Mouse (Mus musculus) stomach, postnatal 0 days (tissue): ENCODE data around the gene Hspb1. TPM values are rescaled to one million over a fixed set of nuclear protein-coding genes. Genes with fewer than 3 reads are reported as not detected.

Experiments used
- ATAC-seq: fragments of 200-750 bp; cut with Nextera tagmentation; 2 replicates; pipeline ENCODE4 v1.8.0; 2017; ENCODE audit not compliant: low FRiP score, low TSS enrichment
- DNase-seq: peaks from one replicate; pipeline ENCODE4 v3.0.0-alpha.2; 2016; ENCODE audit warnings: low spot score
- H3K27ac ChIP-seq: fragments of 300-500 bp; sonication (generic); replicated peaks from 2 replicates; pipeline ENCODE4 v1.5.1; 2014; ENCODE audit warnings: mild to moderate bottlenecking, control low read depth
- H3K27me3 ChIP-seq: fragments of 300-500 bp; sonication (generic); 2 replicates; pipeline ENCODE4 v1.6.1; 2014; ENCODE audit warnings: low read length; ENCODE audit not compliant: control insufficient read depth, insufficient read depth
- H3K36me3 ChIP-seq: fragments of 300-500 bp; sonication (generic); 2 replicates; pipeline ENCODE4 v1.6.1; 2014; ENCODE audit warnings: low read length, mixed read lengths; ENCODE audit not compliant: control insufficient read depth, insufficient read depth
- H3K4me1 ChIP-seq: fragments of 300-500 bp; sonication (generic); replicated peaks from 2 replicates; pipeline ENCODE4 v1.6.1; 2014; ENCODE audit warnings: antibody characterized with exemption; ENCODE audit not compliant: control insufficient read depth, insufficient read depth
- H3K4me2 ChIP-seq: fragments of 300-500 bp; sonication (generic); replicated peaks from 2 replicates; pipeline ENCODE4 v1.6.1; 2014; ENCODE audit warnings: low read depth, mild to moderate bottlenecking, control low read depth, moderate library complexity
- H3K4me3 ChIP-seq: fragments of 300-500 bp; sonication (generic); 2 replicates; pipeline ENCODE4 v1.5.1; 2014; ENCODE audit warnings: low read depth, low read length, control low read depth
- H3K9ac ChIP-seq: fragments of 300-500 bp; sonication (generic); 2 replicates; pipeline ENCODE4 v1.6.1; 2014; ENCODE audit warnings: mild to moderate bottlenecking, low read length, control low read depth, mixed read lengths
- H3K9me3 ChIP-seq: fragments of 300-500 bp; sonication (generic); 2 replicates; pipeline ENCODE4 v1.6.1; 2016; ENCODE audit warnings: low read length; ENCODE audit not compliant: control insufficient read depth
- CTCF ChIP-seq: IDR thresholded peaks from 2 replicates; pipeline ENCODE4 v1.5.1; 2016; ENCODE audit warnings: antibody characterized with exemption, low read depth, mild to moderate bottlenecking, moderate library complexity
- EP300 ChIP-seq: optimal IDR thresholded peaks from 2 replicates; pipeline ENCODE3; 2016; ENCODE audit warnings: antibody characterized with exemption
- WGBS: fragments of 180-500 bp; shearing (Covaris S2); extraction: QIAGEN DNeasy Blood & Tissue Kit; methylation state at CpG from one replicate; pipeline ENCODE4 v1.1.7; 2014; 5-methylcytosine and 5-hydroxymethylcytosine counted together
- polyA plus RNA-seq: library from polyadenylated mRNA; unstranded; fragments of >200 nt; fragmentation: Nextera tagmentation; extraction: Ambion mirVana; gene quantifications from 2 replicates; pipeline ENCODE4 v1.2.1, GENCODE M21; 2015

Hspb1 gene
- polyA plus RNA-seq, 1 experiment from 2014 or later, result 1,355 TPM

DNA sequence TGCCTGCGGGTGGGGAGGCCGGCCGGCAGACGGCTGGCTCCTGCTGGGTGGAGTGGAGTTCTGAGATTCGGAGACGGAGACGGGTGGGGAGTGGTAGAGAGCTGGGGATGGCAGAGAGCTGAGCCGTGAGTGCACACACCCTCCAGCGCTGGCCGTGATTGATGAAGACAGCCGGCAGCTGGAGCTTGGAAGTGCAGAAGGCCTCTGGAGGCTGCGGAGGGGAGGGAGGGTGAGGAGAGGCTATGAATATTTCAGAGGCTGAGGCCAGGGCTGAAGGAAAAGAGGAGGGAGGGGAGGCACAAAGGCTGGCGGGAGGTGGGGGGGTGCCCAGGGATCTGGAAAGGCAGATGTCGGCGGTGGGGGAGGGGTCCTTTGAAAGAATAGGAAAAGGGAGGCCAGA lies 36.7 kb upstream of the Hspb1 start:
- Histone ChIP-seq H3K36me3 (no peaks in the 10 kb centered on the region), H3K4me1 (no peaks in the 10 kb centered on the region), H3K27ac (no peak overlapping the region), H3K4me3 (no peak overlapping the region), H3K27me3 (peaks cover 4% of the 10 kb centered on the region; the same call in 1 of the 2 replicates), H3K9me3 (no peaks in the 10 kb centered on the region), H3K9ac (no peak overlapping the region), H3K4me2 (no peak overlapping the region)
- TF ChIP-seq EP300 (no peak), CTCF (no peak)
- DNase-seq, result peak; percentile 46
- ATAC-seq, result peak; percentile 62
- WGBS, result under 1% methylated on average over 15 of the region's 15 CpGs

- Histone ChIP-seq H3K9ac (no peak overlapping the region), H3K36me3 (no peaks in the 10 kb centered on the region), H3K4me2 (no peak overlapping the region), H3K27ac (no peak overlapping the region), H3K4me1 (no peaks in the 10 kb centered on the region), H3K9me3 (no peaks in the 10 kb centered on the region), H3K27me3 (peaks cover 7% of the 10 kb centered on the region; the same call in 1 of the 2 replicates), H3K4me3 (no peak overlapping the region)
- no peak for DNase-seq
- WGBS, result 9% methylated on average over 14 of the region's 14 CpGs
- no peak for ATAC-seq
- TF ChIP-seq EP300 (no peak), CTCF (no peak)
Observed at GRCm38 (mm10) chr5:135851481-135851880, 36.2 kb upstream of the Hspb1 start.

- ATAC-seq (no peak), DNase-seq (no peak)
- H3K4me2 ChIP-seq, result no peak overlapping the region
- H3K9me3 ChIP-seq, result no peaks in the 10 kb centered on the region
- no peak overlapping the region for H3K27ac ChIP-seq
- H3K27me3 ChIP-seq, result peaks cover 7% of the 10 kb centered on the region; the same call in 1 of the 2 replicates
- no peak overlapping the region for H3K9ac ChIP-seq
- WGBS, result 4% methylated on average over 10 of the region's 10 CpGs
- no peaks in the 10 kb centered on the region for H3K36me3 ChIP-seq
- no peak overlapping the region for H3K4me3 ChIP-seq
- no peak for TF ChIP-seq EP300
- TF ChIP-seq CTCF, result no peak
- no peaks in the 10 kb centered on the region for H3K4me1 ChIP-seq
Observed at GRCm38 (mm10) chr5:135852421-135852820, 35.3 kb upstream of the Hspb1 start.

- Histone ChIP-seq H3K27me3 (peaks cover 15% of the 10 kb centered on the region; the same call in 1 of the 2 replicates), H3K4me2 (no peak overlapping the region), H3K27ac (no peak overlapping the region), H3K4me3 (no peak overlapping the region), H3K9ac (no peak overlapping the region), H3K9me3 (no peaks in the 10 kb centered on the region), H3K4me1 (no peaks in the 10 kb centered on the region), H3K36me3 (no peaks in the 10 kb centered on the region)
- TF ChIP-seq EP300 (no peak), CTCF (no peak)
- ATAC-seq (no peak), DNase-seq (no peak)
- 47% methylated on average over 7 of the region's 7 CpGs for WGBS
Observed at GRCm38 (mm10) chr5:135853731-135854130, 34.0 kb upstream of the Hspb1 start.

GRCm38 (mm10) chr5:135855156-135855555 lies 32.6 kb upstream of the Hspb1 start:
- WGBS, result 3% methylated on average over 4 of the region's 4 CpGs
- peak; percentile 78 for DNase-seq
- no peak overlapping the region for H3K9ac ChIP-seq
- TF ChIP-seq EP300 (no peak), CTCF (peak; percentile 91)
- H3K9me3 ChIP-seq, result no peaks in the 10 kb centered on the region
- H3K27ac ChIP-seq, result no peak overlapping the region
- no peak overlapping the region for H3K4me2 ChIP-seq
- H3K4me3 ChIP-seq, result no peak overlapping the region
- no peaks in the 10 kb centered on the region for H3K4me1 ChIP-seq
- H3K27me3 ChIP-seq, result peaks cover 15% of the 10 kb centered on the region; the same call in 1 of the 2 replicates
- peak; percentile 56; the same call in 1 of the 2 replicates for ATAC-seq
- no peaks in the 10 kb centered on the region for H3K36me3 ChIP-seq

DNA sequence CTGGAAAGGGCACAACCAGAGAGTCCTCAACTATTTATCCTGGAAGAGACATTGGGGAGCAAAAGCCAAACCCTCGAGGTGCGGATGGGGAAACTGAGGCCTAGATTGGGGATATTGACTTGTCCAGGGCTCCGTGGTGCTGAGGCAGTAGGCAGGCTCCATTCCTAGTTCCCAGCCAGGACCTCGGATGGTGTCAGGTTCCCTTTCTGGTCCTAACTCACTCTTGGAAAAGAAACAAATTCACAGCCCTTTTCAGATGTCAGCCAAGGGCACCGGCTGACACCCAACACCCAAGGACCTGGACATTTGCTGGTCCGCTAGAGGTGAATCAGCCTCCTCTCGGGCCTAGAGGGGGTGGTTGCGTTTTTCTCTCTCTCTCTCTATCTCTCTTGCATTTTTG lies 21.1 kb upstream of the Hspb1 start:
- no peak for ATAC-seq
- Histone ChIP-seq H3K4me2 (no peak overlapping the region), H3K36me3 (no peaks in the 10 kb centered on the region), H3K27ac (no peak overlapping the region), H3K9me3 (no peaks in the 10 kb centered on the region), H3K4me1 (no peaks in the 10 kb centered on the region), H3K27me3 (0 out of 2 replicates have a peak, but pooled peaks cover 3% of the 10 kb centered on the region), H3K9ac (no peak overlapping the region), H3K4me3 (no peak overlapping the region)
- TF ChIP-seq CTCF (no peak), EP300 (no peak)
- no peak for DNase-seq
- WGBS, result 59% methylated on average over 8 of the region's 8 CpGs
